Mouse (Mus musculus) neural tube, embryonic 13.5 days (tissue): ENCODE measurements at regions not wholly inside any gene's neighbourhood (a gene's known extent, or its start where the extent isn't known, plus 50 kb on each side); places are given as distances from the start of the nearest gene placed in this dataset.

ENCODE experiments used
- ATAC-seq: fragments of 200-750 bp; cut with Nextera tagmentation; 2 replicates; pipeline ENCODE4 v1.8.0; 2017; ENCODE audit warnings: low read depth, mild to moderate bottlenecking, moderate TSS enrichment, moderate library complexity
- H3K27ac ChIP-seq: fragments of 300-500 bp; sonication (generic); replicated peaks from 2 replicates; pipeline ENCODE4 v1.5.1; 2015; ENCODE audit warnings: moderate library complexity, mild to moderate bottlenecking, inconsistent platforms
- H3K27me3 ChIP-seq: fragments of 300-500 bp; sonication (generic); 2 replicates; pipeline ENCODE4 v1.6.1; 2015; ENCODE audit warnings: mild to moderate bottlenecking, inconsistent platforms
- H3K36me3 ChIP-seq: fragments of 300-500 bp; sonication (generic); 2 replicates; pipeline ENCODE4 v1.6.1; 2015; ENCODE audit warnings: mild to moderate bottlenecking, inconsistent platforms
- H3K4me1 ChIP-seq: fragments of 300-500 bp; sonication (generic); replicated peaks from 2 replicates; pipeline ENCODE4 v1.6.1; 2015; ENCODE audit warnings: inconsistent platforms
- H3K4me2 ChIP-seq: fragments of 300-500 bp; sonication (generic); 2 replicates; pipeline ENCODE4 v1.6.1; 2015; ENCODE audit warnings: inconsistent platforms, mild to moderate bottlenecking, moderate library complexity
- H3K4me3 ChIP-seq: fragments of 300-500 bp; sonication (generic); 2 replicates; pipeline ENCODE4 v1.5.1; 2015; ENCODE audit warnings: mild to moderate bottlenecking, inconsistent platforms
- H3K9ac ChIP-seq: fragments of 300-500 bp; sonication (generic); 2 replicates; pipeline ENCODE4 v1.6.1; 2015; ENCODE audit warnings: moderate library complexity, mild to moderate bottlenecking, inconsistent platforms
- H3K9me3 ChIP-seq: fragments of 300-500 bp; sonication (generic); 2 replicates; pipeline ENCODE4 v1.6.1; 2016; ENCODE audit warnings: inconsistent platforms
- WGBS: fragments of 180-500 bp; shearing (Covaris S2); methylation state at CpG from one replicate; pipeline ENCODE4 v1.1.7; 2015; 5-methylcytosine and 5-hydroxymethylcytosine counted together

DNA sequence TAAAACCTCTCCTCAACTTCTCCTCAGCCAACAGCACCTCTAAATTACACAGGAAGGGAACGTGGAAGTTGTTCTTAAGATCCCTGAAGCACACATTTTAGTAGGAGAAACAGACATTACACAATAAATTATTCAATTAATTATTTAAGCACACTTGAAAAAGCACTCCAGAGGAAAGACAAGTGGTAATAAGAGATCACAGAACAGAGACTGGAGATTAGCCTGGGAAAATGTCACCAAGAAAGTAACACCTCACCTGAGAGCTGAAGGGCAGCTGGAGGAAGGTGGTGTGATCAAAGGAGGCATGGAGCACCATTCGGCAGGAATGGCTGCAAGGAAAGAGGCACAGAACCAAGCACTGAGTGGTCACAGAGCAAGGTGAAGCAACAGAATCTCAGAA is 1053.8 kb downstream of the Olfm4 start:
- H3K27ac ChIP-seq: no peak overlapping the region
- H3K36me3 ChIP-seq: no peaks in the 10 kb centered on the region
- no peak for ATAC-seq
- WGBS: 67% methylated on average over 2 of the region's 2 CpGs
- H3K9ac ChIP-seq: no peak overlapping the region
- no peaks in the 10 kb centered on the region for H3K4me1 ChIP-seq
- H3K4me2 ChIP-seq: no peak overlapping the region
- H3K4me3 ChIP-seq: no peak overlapping the region
- H3K9me3 ChIP-seq: no peaks in the 10 kb centered on the region
- H3K27me3 ChIP-seq: no peaks in the 10 kb centered on the region

DNA sequence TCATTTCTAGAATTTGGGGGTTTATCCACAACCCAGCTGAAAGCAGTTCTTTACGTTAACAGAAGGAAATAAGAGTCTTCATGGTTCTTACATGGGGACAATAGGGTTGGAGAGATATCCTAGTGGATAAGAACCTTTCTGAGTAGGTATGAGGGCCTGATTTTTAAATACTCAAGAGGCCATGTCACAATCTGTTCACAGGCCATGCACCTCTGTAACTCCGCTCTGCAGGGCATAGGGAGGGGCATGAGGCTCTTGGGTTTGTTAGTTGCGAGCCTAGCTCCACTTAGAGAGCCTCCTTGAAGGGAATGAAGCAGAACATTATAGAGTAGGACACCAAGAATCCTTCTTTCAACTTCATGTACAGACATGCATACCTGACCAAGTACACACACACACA is 1054.2 kb downstream of the Olfm4 start:
- Histone ChIP-seq H3K9ac (no peak overlapping the region), H3K4me1 (no peaks in the 10 kb centered on the region), H3K4me2 (no peak overlapping the region), H3K36me3 (no peaks in the 10 kb centered on the region), H3K27me3 (no peaks in the 10 kb centered on the region), H3K9me3 (no peaks in the 10 kb centered on the region), H3K27ac (no peak overlapping the region), H3K4me3 (no peak overlapping the region)
- WGBS: 88% methylated on average over 3 of the region's 3 CpGs
- no peak for ATAC-seq
